Mouse (Mus musculus) erythroblast, embryonic 14.5 days (primary cell): ENCODE data around the gene Gm21970.
A peak's percentile ranks its signal among the peaks of the same experiment; 100 is the strongest.

Experiments
- GATA1 ChIP-seq: IDR thresholded peaks from 2 replicates; pipeline ENCODE4 v1.6.1; 2012; ENCODE audit warnings: low read length, inconsistent platforms, mixed read lengths
- TAL1 ChIP-seq: IDR thresholded peaks from 3 replicates; pipeline ENCODE4 v1.6.1; 2012; ENCODE audit warnings: low read length, inconsistent platforms, mixed read lengths

- peak; percentile 96 for TF ChIP-seq GATA1
- TF ChIP-seq TAL1 = peak; percentile 94
Observed at GRCm38 (mm10) chr16:91352749-91353148, 38.8 kb upstream of the Gm21970 start.
